ENCODE assay signal across 12 mouse cellular contexts in genomic region chr14:83944176-83944575, GRCm38 (mm10).
DNase-seq lines count a peak whose midpoint lies in the region; ATAC-seq and TF ChIP-seq lines count a peak whose summit lies in the region.
"Had no signal": no experiment of that assay in that cellular context is flagged by ENCODE, and none has a peak within 500 bp of the region (broad histone marks: within the 10 kb centered on the region; RNA-seq: fewer than 3 reads in every experiment).

No protein-coding gene starts in this region.

- H3K4me1 ChIP-seq in hindbrain, postnatal 0 days (ENCODE audit: insufficient read depth, low read length): no peaks in the 10 kb centered on the region
- H3K4me1 ChIP-seq in hindbrain, embryonic 12.5 days: no peaks in the 10 kb centered on the region
- no peaks in the 10 kb centered on the region for H3K4me1 ChIP-seq in midbrain, postnatal 0 days (ENCODE audit: insufficient read depth, low read length)
- no peaks in the 10 kb centered on the region for H3K4me1 ChIP-seq in midbrain, embryonic 16.5 days (ENCODE audit: control insufficient read depth, insufficient read depth, low read length)
- H3K4me1 ChIP-seq in cortical plate, adult 2 months (ENCODE audit: control insufficient read depth, insufficient read depth, low read length): no peaks in the 10 kb centered on the region
- H3K4me1 ChIP-seq: neural tube, embryonic 13.5 days had no signal

- no peaks in the 10 kb centered on the region for H3K36me3 ChIP-seq in hindbrain, postnatal 0 days (ENCODE audit: insufficient read depth, low read length)
- H3K36me3 ChIP-seq in hindbrain, embryonic 12.5 days: no peaks in the 10 kb centered on the region
- H3K36me3 ChIP-seq in midbrain, postnatal 0 days (ENCODE audit: insufficient read depth, low read length): no peaks in the 10 kb centered on the region
- no peaks in the 10 kb centered on the region for H3K36me3 ChIP-seq in midbrain, embryonic 16.5 days (ENCODE audit: control insufficient read depth, insufficient read depth, low read length)
- H3K36me3 ChIP-seq: G1E; neural tube, embryonic 13.5 days had no signal

- TF ChIP-seq CTCF in hindbrain, postnatal 0 days (IDR thresholded peaks at IDR 0.05; ENCODE audit: low read depth): peak; percentile 46; the same call in 1 of the 2 replicates
- TF ChIP-seq CTCF in midbrain, postnatal 0 days (IDR thresholded peaks at IDR 0.05): peak; percentile 42
- peak; percentile 17; the same call in 1 of the 2 replicates for TF ChIP-seq CTCF in cortical plate, adult 2 months (IDR thresholded peaks at IDR 0.05; ENCODE audit: extremely low read depth, insufficient read depth, low read length)

- no peak overlapping the region for H3K4me2 ChIP-seq in hindbrain, postnatal 0 days (ENCODE audit: low read depth, low read length)
- no peak overlapping the region for H3K4me2 ChIP-seq in hindbrain, embryonic 12.5 days (replicated peaks)
- no peak overlapping the region for H3K4me2 ChIP-seq in midbrain, postnatal 0 days (ENCODE audit: low read depth, low read length, poor library complexity, severe bottlenecking)
- H3K4me2 ChIP-seq in midbrain, embryonic 16.5 days (ENCODE audit: low read length): no peak overlapping the region
- H3K4me2 ChIP-seq: neural tube, embryonic 13.5 days had no signal

- H3K27ac ChIP-seq in hindbrain, postnatal 0 days: no peak overlapping the region
- H3K27ac ChIP-seq in hindbrain, embryonic 12.5 days: no peak overlapping the region
- no peak overlapping the region for H3K27ac ChIP-seq in midbrain, postnatal 0 days (ENCODE audit: low read depth, low read length)
- no peak overlapping the region for H3K27ac ChIP-seq in midbrain, embryonic 16.5 days (ENCODE audit: low read length)
- no peak overlapping the region for H3K27ac ChIP-seq in cortical plate, adult 2 months (ENCODE audit: insufficient read depth, low read length)
- H3K27ac ChIP-seq: liver, embryonic 14.5 days; neural tube, embryonic 13.5 days had no signal

- no peak overlapping the region for H3K4me3 ChIP-seq in hindbrain, postnatal 0 days (ENCODE audit: low read length)
- no peak overlapping the region for H3K4me3 ChIP-seq in hindbrain, embryonic 12.5 days
- no peak overlapping the region for H3K4me3 ChIP-seq in midbrain, postnatal 0 days (ENCODE audit: low read depth, low read length)
- no peak overlapping the region for H3K4me3 ChIP-seq in midbrain, embryonic 16.5 days (ENCODE audit: low read depth, low read length)
- no peak overlapping the region for H3K4me3 ChIP-seq in cortical plate, adult 2 months (ENCODE audit: insufficient read depth, low read length)
- H3K4me3 ChIP-seq: neural tube, embryonic 13.5 days had no signal

- DNase-seq in hindbrain, postnatal 0 days (ENCODE audit: low spot score): peak; percentile 8
- DNase-seq in midbrain, postnatal 0 days (ENCODE audit: low spot score): peak; percentile 26
- no peak for DNase-seq in B cell, adult 2 months
- DNase-seq in right cerebral cortex, postnatal 14 days: no peak
- DNase-seq: heart, postnatal 14 days; kidney, adult 11 months had no signal

- H3K27me3 ChIP-seq in hindbrain, postnatal 0 days (ENCODE audit: insufficient read depth, low read length): no peaks in the 10 kb centered on the region
- H3K27me3 ChIP-seq in hindbrain, embryonic 12.5 days: no peaks in the 10 kb centered on the region
- no peaks in the 10 kb centered on the region for H3K27me3 ChIP-seq in midbrain, postnatal 0 days (ENCODE audit: insufficient read depth, low read length)
- H3K27me3 ChIP-seq in midbrain, embryonic 16.5 days (ENCODE audit: control insufficient read depth, insufficient read depth, low read depth, low read length): no peaks in the 10 kb centered on the region
- H3K27me3 ChIP-seq: neural tube, embryonic 13.5 days had no signal

- TF ChIP-seq POLR2A in cortical plate, adult 2 months (IDR thresholded peaks at IDR 0.05; ENCODE audit: extremely low read depth, insufficient read depth, low read length): no peak

- H3K9me3 ChIP-seq in hindbrain, postnatal 0 days (ENCODE audit: low read length): no peaks in the 10 kb centered on the region
- no peaks in the 10 kb centered on the region for H3K9me3 ChIP-seq in hindbrain, embryonic 12.5 days (replicated peaks)
- H3K9me3 ChIP-seq in midbrain, postnatal 0 days (ENCODE audit: low read length): no peaks in the 10 kb centered on the region
- H3K9me3 ChIP-seq in midbrain, embryonic 16.5 days (replicated peaks; ENCODE audit: control insufficient read depth, low read length, poor library complexity, severe bottlenecking): no peaks in the 10 kb centered on the region
- H3K9me3 ChIP-seq: neural tube, embryonic 13.5 days had no signal

- H3K9ac ChIP-seq in hindbrain, postnatal 0 days (replicated peaks; ENCODE audit: low read length): no peak overlapping the region
- no peak overlapping the region for H3K9ac ChIP-seq in hindbrain, embryonic 12.5 days
- H3K9ac ChIP-seq in midbrain, postnatal 0 days (replicated peaks; ENCODE audit: low read length, poor library complexity, severe bottlenecking): no peak overlapping the region
- no peak overlapping the region for H3K9ac ChIP-seq in midbrain, embryonic 16.5 days (ENCODE audit: low read depth, low read length)
- H3K9ac ChIP-seq: liver, embryonic 14.5 days; neural tube, embryonic 13.5 days had no signal

- ATAC-seq in hindbrain, postnatal 0 days: no peak
- no peak; the same call in 1 of the 2 replicates for ATAC-seq in hindbrain, embryonic 12.5 days (ENCODE audit: low FRiP score)
- no peak for ATAC-seq in midbrain, postnatal 0 days (ENCODE audit: low FRiP score)
- ATAC-seq in midbrain, embryonic 16.5 days: no peak

- WGBS in hindbrain, postnatal 0 days: 62% methylated on average over 3 of the region's 3 CpGs
- WGBS in hindbrain, embryonic 12.5 days: 66% methylated on average over 3 of the region's 3 CpGs
- WGBS in midbrain, postnatal 0 days: 69% methylated on average over 3 of the region's 3 CpGs
- 65% methylated on average over 3 of the region's 3 CpGs for WGBS in midbrain, embryonic 16.5 days

Comparison
In these comparisons a context has a peak if more than half of its experiments do, and no peak if none do; other contexts are left out.
1. DNase-seq: peak in hindbrain, postnatal 0 days (single experiment) and midbrain, postnatal 0 days (single experiment); none in B cell, adult 2 months (0 of 2) and right cerebral cortex, postnatal 14 days (single experiment).
2. Peak in every context shown above with its lines, with median percentiles within 50 percentile points of each other: CTCF ChIP-seq.